Mouse (Mus musculus) cerebellum, postnatal 36 days (tissue): ENCODE data around the gene Zfp654.
A peak's percentile ranks its signal among the peaks of the same experiment; 100 is the strongest.

Experiments used
- DNase-seq, 2 experiments: peaks; one replicate each; pipeline ENCODE4 v3.0.0; 2021 to 2022; ENCODE audit warnings: mixed read lengths in 2 of 2

Gene Zfp654

GRCm38 (mm10) chr16:64759245-64759626 is 92.2 kb downstream of the Zfp654 start:
- DNase-seq, result no peak

GRCm38 (mm10) chr16:64758561-64759244 is 92.7 kb downstream of the Zfp654 start:
- no peak for DNase-seq

- no peak for DNase-seq
These were observed 93.6 kb downstream of the Zfp654 start for GRCm38 (mm10) chr16:64757666-64758400.

- DNase-seq, result no peak
These were observed 95.1 kb downstream of the Zfp654 start for GRCm38 (mm10) chr16:64756321-64756720.

- DNase-seq, result no peak
These were observed 96.7 kb downstream of the Zfp654 start for GRCm38 (mm10) chr16:64754743-64755139.

- no peak for DNase-seq
These were observed 97.3 kb downstream of the Zfp654 start for GRCm38 (mm10) chr16:64753990-64754742.

- DNase-seq, result peak; percentile 76 to 78
These were observed 103.2 kb downstream of the Zfp654 start for GRCm38 (mm10) chr16:64748237-64748636.

GRCm38 (mm10) chr16:64745089-64745488 is 106.4 kb downstream of the Zfp654 start:
- DNase-seq, result no peak

- DNase-seq, result no peak
These were observed 114.2 kb downstream of the Zfp654 start for GRCm38 (mm10) chr16:64737289-64737688.
